Mouse (Mus musculus) C2C12 (cell line): ENCODE data around the gene Slc16a8. TPM values are rescaled to one million over a fixed set of nuclear protein-coding genes. Genes with fewer than 3 reads are reported as not detected.

Experiments
- H3K27me3 ChIP-seq: one replicate; pipeline ENCODE4 v1.6.1; 2011; ENCODE audit not compliant: control insufficient read depth, insufficient read depth, insufficient read length
- H3K36me3 ChIP-seq: one replicate; pipeline ENCODE4 v1.6.1; 2011; ENCODE audit not compliant: control insufficient read depth, insufficient read depth
- H3K4me3 ChIP-seq: one replicate; pipeline ENCODE4 v1.5.1; 2011; ENCODE audit warnings: mild to moderate bottlenecking, control low read depth; ENCODE audit not compliant: poor library complexity, insufficient read depth, severe bottlenecking
- H3K79me2 ChIP-seq: one replicate; pipeline ENCODE4 v1.6.1; 2011; ENCODE audit not compliant: control insufficient read depth, insufficient read depth
- H3K79me3 ChIP-seq: one replicate; pipeline ENCODE4 v1.6.1; 2011; ENCODE audit warnings: low read depth, control low read depth
- H3ac ChIP-seq: one replicate; pipeline ENCODE3; 2011; ENCODE audit warnings: low read depth; ENCODE audit not compliant: control insufficient read depth, insufficient read length
- CEBPB ChIP-seq: IDR thresholded peaks from one replicate; pipeline ENCODE4 v1.6.1; 2011; ENCODE audit warnings: low read depth, mild to moderate bottlenecking, control low read depth, moderate library complexity
- CTCF ChIP-seq: IDR thresholded peaks from one replicate; pipeline ENCODE4 v1.5.1; 2011; ENCODE audit not compliant: control insufficient read depth, insufficient read depth, insufficient read length
- FOSL1 ChIP-seq: IDR thresholded peaks from one replicate; pipeline ENCODE4 v1.8.0; 2011; ENCODE audit warnings: mild to moderate bottlenecking, low read length; ENCODE audit not compliant: poor library complexity, insufficient read depth, severe bottlenecking
- MAX ChIP-seq: IDR thresholded peaks from one replicate; pipeline ENCODE4 v1.6.1; 2011; ENCODE audit warnings: mild to moderate bottlenecking, control low read depth
- MYOD1 ChIP-seq: IDR thresholded peaks from one replicate; pipeline ENCODE4 v1.6.1; 2011; ENCODE audit warnings: low read depth; ENCODE audit not compliant: control insufficient read depth, insufficient read length
- MYOG ChIP-seq: IDR thresholded peaks from one replicate; pipeline ENCODE4 v1.6.1; 2011; ENCODE audit not compliant: control insufficient read depth, insufficient read length; ENCODE audit errors: extremely low read depth
- USF1 ChIP-seq: IDR thresholded peaks from one replicate; pipeline ENCODE4 v1.6.1; 2011; ENCODE audit warnings: low read depth, mild to moderate bottlenecking, control low read depth, moderate library complexity
- polyA plus RNA-seq: library from polyadenylated mRNA; unstranded; fragments of >200 nt; fragmentation: generic; extraction: Trizol; gene quantifications from one replicate; pipeline ENCODE4 v1.2.1, GENCODE M21; 2012; ENCODE audit warnings: missing spikeins

Gene Slc16a8
- polyA plus RNA-seq, 1 experiment: 0.11 TPM

DNA sequence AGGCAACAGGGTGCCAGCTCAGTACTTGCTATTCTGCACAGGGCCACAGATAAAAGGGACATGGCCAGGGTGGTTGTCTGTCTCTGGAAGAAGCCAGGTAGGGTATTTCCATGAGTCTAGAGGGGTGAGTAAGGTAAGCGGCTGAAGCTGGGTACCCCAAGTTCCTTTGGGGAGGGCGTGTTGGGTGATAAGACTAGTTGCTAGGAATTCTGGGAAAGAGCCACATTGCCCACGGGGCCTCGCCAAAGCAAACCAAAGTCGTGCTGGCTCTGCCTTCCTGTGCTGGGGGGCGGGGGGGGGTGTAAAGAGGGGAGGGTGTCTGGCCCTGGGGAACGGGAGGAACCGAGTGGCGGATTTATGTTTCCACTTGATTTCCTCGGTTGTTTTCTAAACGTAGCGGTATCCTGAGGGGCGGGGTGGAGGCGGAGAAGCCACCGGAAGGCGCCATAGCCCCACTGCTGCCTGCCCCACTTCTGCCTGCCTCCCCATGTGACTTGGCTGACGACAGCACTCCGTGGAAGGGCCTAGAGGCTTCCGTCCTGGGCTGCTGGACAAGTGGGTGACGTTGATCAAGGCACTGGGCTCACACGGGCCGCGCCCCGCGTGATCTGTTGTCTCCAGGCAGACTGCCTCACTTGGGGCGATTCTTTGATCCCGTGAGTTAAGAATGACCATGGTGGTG, 45.7 kb downstream of the Slc16a8 start:
- H3ac ChIP-seq: no peak overlapping the region
- H3K79me3 ChIP-seq: no peaks in the 10 kb centered on the region
- H3K27me3 ChIP-seq: peaks cover 79% of the 10 kb centered on the region
- H3K4me3 ChIP-seq: no peak overlapping the region
- TF ChIP-seq FOSL1: no peak
- no peak for TF ChIP-seq CEBPB
- no peak for TF ChIP-seq MYOG
- TF ChIP-seq CTCF: no peak
- TF ChIP-seq MAX: no peak
- H3K79me2 ChIP-seq: no peaks in the 10 kb centered on the region
- no peaks in the 10 kb centered on the region for H3K36me3 ChIP-seq

DNA sequence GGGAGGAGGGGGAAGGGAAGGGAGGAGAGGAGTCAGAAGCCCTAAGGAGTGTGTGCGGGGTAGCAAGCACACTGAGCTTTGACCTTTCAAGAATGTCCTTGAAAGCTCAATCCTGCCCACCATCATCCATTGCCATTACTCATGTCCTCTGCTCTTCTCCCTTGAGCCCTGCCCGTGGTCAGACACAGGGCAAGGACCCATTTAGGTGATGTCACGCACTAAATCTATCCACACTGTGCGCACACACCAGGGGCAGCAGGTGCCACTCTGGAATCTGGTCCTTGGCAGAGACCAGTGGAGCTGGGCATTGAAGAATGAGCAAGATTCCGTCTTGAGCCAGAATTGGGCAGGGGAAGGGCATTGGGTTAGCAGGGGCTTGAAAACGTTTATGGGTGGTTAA, 46.4 kb downstream of the Slc16a8 start:
- no peaks in the 10 kb centered on the region for H3K36me3 ChIP-seq

DNA sequence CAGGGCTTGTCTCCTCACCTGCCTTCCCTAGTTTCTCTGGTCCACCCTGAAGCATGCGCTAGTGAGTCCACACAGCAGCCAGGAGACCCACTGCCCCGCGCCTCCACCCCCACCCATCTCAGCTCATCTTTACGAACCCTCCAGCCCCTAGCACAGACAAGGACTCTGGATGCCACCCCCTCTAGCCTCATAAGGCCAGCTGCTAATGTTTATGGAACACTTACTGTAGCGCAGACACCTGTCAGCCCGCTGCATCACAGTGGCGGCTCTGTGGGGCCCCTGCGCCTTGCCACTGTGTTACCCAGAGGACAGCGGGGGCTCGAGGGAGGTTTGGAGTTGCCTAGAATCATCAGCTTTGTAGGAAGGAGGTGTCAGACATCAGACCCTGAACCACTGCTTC, 52.0 kb downstream of the Slc16a8 start:
- no peak overlapping the region for H3ac ChIP-seq
- no peak for TF ChIP-seq MYOD1
- no peaks in the 10 kb centered on the region for H3K79me2 ChIP-seq
- no peaks in the 10 kb centered on the region for H3K79me3 ChIP-seq
- H3K4me3 ChIP-seq: no peak overlapping the region
- H3K36me3 ChIP-seq: no peaks in the 10 kb centered on the region
- peaks cover 85% of the 10 kb centered on the region for H3K27me3 ChIP-seq

More for the DNA sequence above, 46.4 kb downstream of the Slc16a8 start:
- H3K4me3 ChIP-seq: no peak overlapping the region
- H3ac ChIP-seq: no peak overlapping the region
- H3K79me2 ChIP-seq: no peaks in the 10 kb centered on the region
- peaks cover 78% of the 10 kb centered on the region for H3K27me3 ChIP-seq
- TF ChIP-seq MYOG (no peak), MAX (no peak), MYOD1 (peak; percentile 30), USF1 (no peak)
- H3K79me3 ChIP-seq: no peaks in the 10 kb centered on the region

DNA sequence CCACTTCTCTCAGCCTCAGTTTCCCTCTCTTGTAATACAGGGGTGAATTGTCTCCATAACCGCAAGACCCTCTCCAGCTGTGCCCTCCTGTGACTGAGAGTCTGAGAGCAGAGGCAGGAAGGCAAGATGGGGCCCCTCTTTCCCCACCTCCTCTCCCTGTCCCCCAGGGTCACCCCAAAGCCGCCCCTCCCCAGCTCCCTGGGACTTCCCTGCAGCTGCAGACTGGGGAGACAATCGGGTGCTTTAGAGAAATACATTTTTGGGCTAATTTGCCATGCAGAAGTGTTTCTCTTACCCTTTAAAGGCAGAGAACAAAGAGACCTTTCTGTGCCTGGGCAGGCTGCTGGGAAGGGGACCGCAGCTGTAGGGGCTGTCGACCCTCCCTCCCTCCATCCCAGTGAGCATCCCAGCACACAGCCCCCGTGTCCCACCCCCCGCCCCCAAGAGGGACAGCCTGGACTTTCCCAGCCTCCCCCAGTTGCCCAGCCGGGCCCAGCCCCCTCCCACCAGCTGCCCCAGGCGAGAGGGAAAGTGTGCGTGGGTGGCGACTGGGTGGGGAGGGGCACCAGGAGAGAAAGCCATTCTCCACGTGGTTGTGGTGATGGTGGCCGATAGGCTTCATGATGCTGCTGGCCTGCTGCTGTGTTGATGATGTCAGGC, 52.9 kb downstream of the Slc16a8 start:
- no peak for TF ChIP-seq CEBPB
- TF ChIP-seq MYOD1: no peak
- Histone ChIP-seq H3K4me3 (no peak overlapping the region), H3ac (no peak overlapping the region), H3K79me3 (no peaks in the 10 kb centered on the region), H3K79me2 (no peaks in the 10 kb centered on the region), H3K36me3 (no peaks in the 10 kb centered on the region), H3K27me3 (peaks cover 86% of the 10 kb centered on the region)

Other genes starting within 250 kb of the Slc16a8 start
- gene H1f0, start 226.3 kb downstream of the Slc16a8 start, polyA plus RNA-seq: 111 TPM
- gene Galr3, start 212.9 kb downstream of the Slc16a8 start, polyA plus RNA-seq: not detected
- 45.6 TPM for gene Ankrd54, start 191.9 kb downstream of the Slc16a8 start, polyA plus RNA-seq
- 369 TPM for gene Eif3l, start 179.6 kb downstream of the Slc16a8 start, polyA plus RNA-seq
- gene Micall1, start 145.9 kb downstream of the Slc16a8 start, polyA plus RNA-seq: 12.7 TPM
- gene Polr2f, start 113.8 kb downstream of the Slc16a8 start, polyA plus RNA-seq: 436 TPM
- 5.6 TPM for gene 1700088E04Rik, start 113.5 kb downstream of the Slc16a8 start, polyA plus RNA-seq
- not detected for gene Sox10, start 89.5 kb downstream of the Slc16a8 start, polyA plus RNA-seq
- 15.3 TPM for gene Pick1, start 25.6 kb downstream of the Slc16a8 start, polyA plus RNA-seq
- 0.01 TPM for gene Gm49486, start 25.4 kb downstream of the Slc16a8 start, polyA plus RNA-seq
- 1.2 TPM for gene Baiap2l2, start 30.8 kb upstream of the Slc16a8 start, polyA plus RNA-seq
- gene Pla2g6, start 73.6 kb upstream of the Slc16a8 start, polyA plus RNA-seq: 17.4 TPM
- 24.8 TPM for gene Maff, start 91.9 kb upstream of the Slc16a8 start, polyA plus RNA-seq
- gene Tmem184b, start 148.8 kb upstream of the Slc16a8 start, polyA plus RNA-seq: 74.2 TPM
- 98.6 TPM for gene Csnk1e, start 200.8 kb upstream of the Slc16a8 start, polyA plus RNA-seq